Mouse (Mus musculus): Measurements from ENCODE around the gene Mrpl55.

The Mrpl55 gene

DNA sequence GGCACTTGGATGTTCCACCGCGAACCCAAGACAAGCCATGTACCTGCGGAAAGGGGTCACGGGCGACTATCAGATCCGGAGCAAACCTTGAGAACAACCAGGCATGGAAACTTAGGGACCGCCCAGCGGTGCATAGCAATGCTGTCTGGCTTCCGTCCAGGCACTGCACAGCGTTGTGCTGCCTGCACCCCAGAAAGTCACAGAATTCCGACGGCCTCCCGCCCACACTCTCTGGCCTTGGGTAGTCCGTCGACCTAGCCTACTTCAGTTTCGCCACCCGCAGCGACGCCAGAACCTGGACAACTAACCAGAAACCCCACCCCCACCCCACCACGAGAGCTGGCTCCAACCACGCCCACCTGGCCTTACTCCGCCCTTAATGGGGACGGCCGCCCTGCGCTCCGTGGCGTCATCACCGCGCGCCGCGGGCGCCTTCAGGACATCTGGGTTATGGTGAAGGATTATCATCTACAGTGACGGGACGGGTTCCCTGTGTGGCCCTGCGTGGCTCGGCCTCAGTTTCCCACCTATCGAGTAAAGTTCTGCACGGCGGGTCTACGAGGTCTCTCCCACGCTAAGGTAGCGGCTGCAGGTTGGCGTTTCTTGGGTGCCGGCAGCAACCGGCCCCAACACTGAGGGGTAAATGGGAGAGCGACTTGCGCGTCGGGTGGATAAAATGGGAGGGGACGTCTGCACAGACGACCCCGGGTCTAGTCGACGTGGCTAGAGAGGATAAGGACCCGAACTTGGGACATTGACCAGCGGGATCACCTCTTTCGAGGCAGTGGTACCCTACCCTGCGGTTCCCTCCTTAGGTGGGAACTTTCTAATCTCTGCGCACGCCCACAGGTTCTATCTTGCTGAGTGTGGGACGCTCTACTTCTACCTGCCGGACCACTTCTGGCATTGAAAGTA is at the start of gene Mrpl55:
TSS of gene Mrpl55 (plus strand) at position 406 of the 915 bp plus-strand sequence.
- DNase-seq = peak; percentile 91 to 92

GRCm38 (mm10) chr11:59154220-59154619 is 48.1 kb upstream of the Mrpl55 start:
- no peak for DNase-seq

DNA sequence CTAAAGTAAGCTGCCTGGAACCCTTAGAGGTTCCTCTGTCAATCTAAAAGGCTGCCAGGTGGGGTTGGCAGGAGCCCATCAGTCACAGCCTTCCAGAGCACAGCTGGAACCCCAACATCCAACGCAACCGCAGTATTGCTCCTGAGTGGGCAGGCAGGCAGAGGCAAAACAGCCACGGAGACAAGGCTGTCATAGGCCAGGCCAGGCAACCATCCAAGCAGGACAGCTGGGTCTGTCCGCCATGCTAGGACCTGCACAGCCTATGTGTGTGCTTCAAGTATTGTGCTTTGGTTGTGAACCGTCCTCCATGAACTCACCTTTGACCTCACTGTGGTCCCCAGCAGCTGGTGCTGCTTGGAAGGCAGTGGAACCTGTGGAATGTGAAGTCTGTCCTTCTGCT is 46.4 kb upstream of the Mrpl55 start:
- no peak for DNase-seq

DNA sequence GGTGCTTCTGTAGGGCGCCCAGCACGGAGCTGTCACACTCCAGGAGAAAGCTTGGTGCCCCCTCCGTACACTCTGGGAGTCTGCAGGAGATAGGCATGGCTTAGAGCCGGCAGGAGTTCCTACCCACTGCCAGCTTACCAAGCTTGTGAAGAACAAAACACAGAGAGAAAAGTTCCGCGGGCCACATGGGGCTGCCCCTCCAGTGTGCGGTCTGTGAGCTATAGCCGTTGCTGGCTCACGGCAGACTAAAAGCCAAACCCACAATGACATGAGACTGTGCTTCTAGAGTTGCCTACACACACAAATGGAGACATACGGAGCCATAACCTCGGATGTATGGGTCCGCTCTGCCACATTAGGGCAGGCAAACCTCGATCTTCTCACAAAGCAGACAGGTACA is 43.2 kb upstream of the Mrpl55 start:
- DNase-seq = no peak

- DNase-seq = no peak
These were observed 42.7 kb upstream of the Mrpl55 start for GRCm38 (mm10) chr11:59159558-59159957.

GRCm38 (mm10) chr11:59161398-59161797 is 40.9 kb upstream of the Mrpl55 start:
- DNase-seq = no peak

GRCm38 (mm10) chr11:59162443-59163254 is 39.6 kb upstream of the Mrpl55 start:
- no peak for DNase-seq

DNA sequence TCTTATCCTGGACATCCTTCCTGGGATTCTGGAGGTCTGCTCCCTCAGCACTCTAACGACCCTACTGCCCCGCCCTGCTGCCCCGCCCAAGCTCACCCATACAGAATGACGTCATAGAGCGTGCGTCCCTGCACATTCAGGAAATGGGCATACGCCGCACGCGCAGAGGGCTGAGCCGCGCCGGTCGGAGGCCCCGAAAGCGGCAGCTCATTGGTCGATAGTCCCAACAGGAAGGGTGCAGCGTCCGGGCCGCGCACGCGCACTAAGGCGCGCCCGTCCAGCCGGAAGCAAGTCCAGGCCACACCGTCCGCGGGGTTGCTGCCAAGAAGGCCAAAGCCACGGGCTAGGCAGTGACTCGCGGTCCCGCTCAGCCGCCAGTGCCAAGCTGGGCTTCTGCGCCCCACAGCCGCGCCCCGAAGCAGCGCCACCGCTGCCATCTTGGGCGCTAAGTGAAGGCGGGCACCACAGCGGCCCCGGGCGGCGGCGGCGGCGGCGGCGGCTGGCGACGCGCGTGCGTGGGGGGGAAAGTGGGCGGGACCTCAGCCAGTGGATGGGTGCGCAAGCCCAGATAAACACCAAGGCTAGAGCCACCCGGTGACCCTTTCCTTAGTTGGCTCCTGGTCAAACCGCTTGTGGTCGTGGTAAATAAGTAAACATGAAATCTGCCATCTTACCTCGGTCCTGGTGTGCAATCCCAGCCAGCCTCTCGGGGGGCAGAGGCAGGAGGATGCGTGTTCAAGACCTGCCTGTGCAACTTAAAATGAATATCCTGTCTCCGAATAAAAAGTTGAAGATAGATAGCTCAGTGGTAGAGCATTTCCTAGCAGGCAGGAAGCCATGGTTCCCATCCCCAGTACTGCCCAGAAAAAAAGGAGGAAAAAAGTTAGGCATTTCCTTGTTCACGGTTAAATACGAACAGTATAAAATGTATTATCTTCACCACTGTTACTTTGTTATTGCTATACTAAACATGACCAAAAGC is 38.7 kb upstream of the Mrpl55 start, which contains the start of gene Iba57:
TSS of gene Iba57 (minus strand) at position 485 of the 982 bp plus-strand sequence.
- DNase-seq = peak; percentile 95 to 98

GRCm38 (mm10) chr11:59164384-59164783 is 37.9 kb upstream of the Mrpl55 start:
- DNase-seq = no peak

DNA sequence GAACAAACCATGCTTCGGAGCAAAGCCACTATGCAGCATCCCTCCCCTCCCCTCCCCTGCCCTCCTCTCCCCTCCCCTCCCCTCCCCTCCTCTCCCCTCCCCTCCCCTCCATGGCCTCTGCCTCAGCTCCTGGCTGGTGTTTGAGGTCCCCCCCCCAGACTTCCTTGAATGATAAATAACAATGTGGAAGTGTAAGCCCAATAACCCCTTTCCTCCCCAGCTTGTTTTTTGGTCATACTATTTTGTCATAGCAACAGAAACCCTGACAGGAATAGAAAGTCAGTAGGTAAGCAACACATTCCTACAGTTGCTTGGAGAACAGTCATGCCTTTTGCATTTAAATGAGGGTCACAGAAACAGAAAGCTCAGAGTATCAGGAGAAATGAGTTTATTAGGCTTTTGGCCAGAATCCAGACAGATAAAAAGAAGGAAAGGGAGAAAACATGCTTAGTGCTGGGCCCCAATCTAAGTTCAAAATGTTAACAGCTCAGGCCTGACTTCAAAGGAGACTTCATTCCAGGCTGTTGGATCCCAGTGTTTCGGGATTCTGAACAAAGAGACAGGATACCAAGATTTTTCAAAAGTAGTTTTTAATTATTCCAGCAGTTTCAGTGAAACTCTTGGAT is 36.6 kb upstream of the Mrpl55 start:
- no peak for DNase-seq

GRCm38 (mm10) chr11:59169807-59170206 is 32.5 kb upstream of the Mrpl55 start:
- DNase-seq = no peak

DNA sequence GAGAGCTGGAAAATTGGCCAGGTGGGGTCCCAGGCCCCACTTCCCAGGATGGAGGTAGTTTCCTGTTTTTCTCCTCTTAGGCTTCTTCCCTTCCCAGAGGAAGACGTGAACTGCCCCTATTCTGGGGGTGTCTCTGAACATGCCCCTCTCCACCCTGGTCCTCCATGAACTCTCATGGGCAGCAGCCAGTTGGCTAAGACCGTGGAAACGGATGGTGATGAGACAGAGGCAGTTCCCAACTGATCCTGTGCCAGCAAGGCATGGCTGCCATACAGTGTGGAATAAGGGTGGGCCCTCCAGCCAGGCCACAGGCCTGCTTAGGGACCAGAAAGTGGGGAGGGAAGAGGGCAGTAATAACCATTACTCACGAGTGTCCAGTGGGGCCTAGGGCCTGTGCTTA is 31.7 kb upstream of the Mrpl55 start:
- no peak for DNase-seq

DNA sequence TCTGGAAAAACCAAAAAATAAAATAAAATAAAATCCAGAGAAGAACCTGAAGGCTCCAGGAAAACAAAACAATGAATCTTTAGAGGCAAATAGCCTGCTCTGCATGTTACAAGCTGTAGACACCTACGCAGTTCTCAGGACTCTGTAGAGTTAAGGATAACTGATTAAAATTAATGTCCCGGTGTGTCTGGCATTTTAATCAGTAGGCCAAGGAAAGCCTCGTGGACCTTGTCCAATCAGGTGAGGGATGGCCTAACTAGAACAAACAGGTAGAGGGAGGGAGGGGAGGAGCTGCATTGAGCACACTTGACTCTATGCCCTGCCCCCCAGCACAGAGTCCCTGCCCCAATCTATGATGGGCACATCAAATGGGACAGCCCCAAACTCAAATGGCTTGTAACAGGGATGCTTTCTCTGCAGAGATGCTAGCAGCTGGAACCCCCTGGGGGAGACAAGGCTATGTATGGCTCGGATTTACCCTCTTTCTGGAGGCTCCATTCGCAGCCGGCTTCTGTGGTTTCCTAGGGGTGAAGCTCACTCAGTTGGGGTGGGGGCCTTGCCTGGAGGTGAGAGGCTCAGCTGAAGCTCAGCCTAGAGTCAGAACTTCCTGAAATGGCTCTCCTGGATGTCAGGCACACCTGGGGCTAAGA is 28.0 kb upstream of the Mrpl55 start:
- no peak for DNase-seq

GRCm38 (mm10) chr11:59176475-59176874 is 25.8 kb upstream of the Mrpl55 start:
- DNase-seq = no peak

DNA sequence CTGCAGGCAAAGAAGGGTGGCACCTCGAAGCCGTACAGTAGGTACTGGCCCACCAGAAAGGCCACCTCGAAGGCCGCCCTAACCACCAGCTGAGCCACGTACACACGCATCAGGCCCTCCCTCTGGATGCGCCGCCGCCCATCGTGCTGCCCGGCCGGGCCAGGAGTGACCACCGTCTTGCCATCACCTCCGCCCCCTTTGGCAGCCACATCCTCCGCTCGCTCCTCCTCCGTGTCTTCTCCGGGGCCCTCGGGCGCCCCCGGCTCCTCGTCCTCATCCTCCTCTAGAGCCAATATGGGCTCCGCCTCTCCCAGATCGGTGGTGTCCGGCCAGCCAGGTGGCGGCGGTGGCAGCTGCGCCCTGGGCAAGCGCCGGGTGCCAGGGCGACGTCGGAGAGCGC is 25.4 kb upstream of the Mrpl55 start:
- DNase-seq = no peak

- no peak for DNase-seq
These were observed 19.4 kb upstream of the Mrpl55 start, which contains the start of gene Gjc2 for GRCm38 (mm10) chr11:59182864-59183331. Gene Gjc2, minus strand, starts transcription at chr11:59183213.

GRCm38 (mm10) chr11:59183821-59184220 is 18.5 kb upstream of the Mrpl55 start:
- DNase-seq = peak in 1 of 2 experiments; percentile 23

- DNase-seq = no peak
These were observed 16.8 kb upstream of the Mrpl55 start for GRCm38 (mm10) chr11:59185490-59185889.

DNA sequence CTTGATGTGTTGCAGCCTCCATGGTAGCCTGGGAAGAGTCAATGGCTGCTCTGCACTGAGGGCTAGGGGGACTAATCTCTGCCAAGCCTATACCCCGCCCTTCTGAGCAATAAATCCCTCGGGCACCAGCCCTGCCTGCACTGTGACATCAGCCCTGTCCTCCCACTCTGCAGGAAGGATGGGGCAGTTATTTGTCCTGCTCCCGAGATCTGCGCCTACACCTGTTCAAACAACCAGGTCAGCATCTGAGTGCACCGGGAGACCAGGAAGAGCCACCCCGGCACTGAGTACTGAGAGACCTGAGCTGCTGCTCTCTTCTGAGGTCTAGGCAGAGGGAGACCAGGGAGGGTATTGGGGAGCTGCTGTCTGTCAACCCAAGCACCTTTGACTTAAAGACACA is 14.6 kb upstream of the Mrpl55 start:
- DNase-seq = no peak

GRCm38 (mm10) chr11:59191231-59192058 is 10.8 kb upstream of the Mrpl55 start:
- peak; percentile 87 to 92 for DNase-seq

Data from thymus, postnatal 36 days (tissue).